Mouse (Mus musculus) heart, adult 2 months (tissue): ENCODE measurements around the gene Acer3.

Experiments
- CTCF ChIP-seq: fragments of 200-600 bp; IDR thresholded peaks from 2 replicates; pipeline ENCODE4 v1.8.1; 2022; ENCODE audit warnings: antibody characterized with exemption, mild to moderate bottlenecking, moderate library complexity
- EP300 ChIP-seq: fragments of 200-500 bp; IDR thresholded peaks from 2 replicates; pipeline ENCODE4 v1.6.1; 2011; ENCODE audit warnings: low read depth, low read length, control low read depth; ENCODE audit not compliant: insufficient read depth
- POLR2A ChIP-seq: fragments of 200-500 bp; IDR thresholded peaks from 2 replicates; pipeline ENCODE4 v1.6.1; 2011; ENCODE audit warnings: mild to moderate bottlenecking, low read depth, low read length, control low read depth; ENCODE audit not compliant: insufficient read depth

GRCm38 (mm10) chr7:98223796-98224195 is 97.2 kb downstream of the Acer3 start:
- TF ChIP-seq CTCF = no peak
- no peak for TF ChIP-seq EP300
- TF ChIP-seq POLR2A = no peak
